Mouse (Mus musculus) bone marrow, adult 2 months (tissue): ENCODE results near the gene Glis3.

Source experiments
- CTCF ChIP-seq: fragments of 200-500 bp; IDR thresholded peaks from 2 replicates; pipeline ENCODE4 v1.5.1; 2011; ENCODE audit warnings: low read length, control low read depth; ENCODE audit not compliant: control insufficient read depth, insufficient read depth
- POLR2A ChIP-seq: fragments of 200-500 bp; IDR thresholded peaks from 2 replicates; pipeline ENCODE4 v1.6.1; 2011; ENCODE audit warnings: low read depth, mild to moderate bottlenecking, control low read depth, low read length, borderline replicate concordance; ENCODE audit not compliant: control insufficient read depth

GRCm38 (mm10) chr19:28337574-28337973 is 342.3 kb downstream of the Glis3 start:
- TF ChIP-seq CTCF (no peak), POLR2A (no peak)
